Mouse (Mus musculus) common myeloid progenitor, adult 5-6 weeks (primary cell): ENCODE measurements around the gene Rab31. TPM values are rescaled to one million over a fixed set of nuclear protein-coding genes. Genes with fewer than 3 reads are reported as not detected.
A peak's percentile ranks its signal among the peaks of the same experiment; 100 is the strongest.

ENCODE experiments used
- ATAC-seq: replicated peaks from 2 replicates; pipeline ENCODE4 v1.8.0; 2016; ENCODE audit warnings: low read depth, mild to moderate bottlenecking, moderate TSS enrichment, inconsistent platforms; ENCODE audit not compliant: poor library complexity, severe bottlenecking
- total RNA-seq: library from RNA; stranded (forward); fragments of 200-1000, 187-1606 nt; gene quantifications from 2 replicates; pipeline ENCODE4 v1.2.3, GENCODE M21; 2017

Gene Rab31
- total RNA-seq, 1 experiment from 2014 or later, result 56.4 TPM

- ATAC-seq, result no peak
Measured at GRCm38 (mm10) chr17:65712861-65713535, 59.6 kb downstream of the Rab31 start.

GRCm38 (mm10) chr17:65711779-65712178, 60.8 kb downstream of the Rab31 start:
- 0 out of 2 replicates have a peak, but pooled peaks have one; percentile 18 for ATAC-seq

DNA sequence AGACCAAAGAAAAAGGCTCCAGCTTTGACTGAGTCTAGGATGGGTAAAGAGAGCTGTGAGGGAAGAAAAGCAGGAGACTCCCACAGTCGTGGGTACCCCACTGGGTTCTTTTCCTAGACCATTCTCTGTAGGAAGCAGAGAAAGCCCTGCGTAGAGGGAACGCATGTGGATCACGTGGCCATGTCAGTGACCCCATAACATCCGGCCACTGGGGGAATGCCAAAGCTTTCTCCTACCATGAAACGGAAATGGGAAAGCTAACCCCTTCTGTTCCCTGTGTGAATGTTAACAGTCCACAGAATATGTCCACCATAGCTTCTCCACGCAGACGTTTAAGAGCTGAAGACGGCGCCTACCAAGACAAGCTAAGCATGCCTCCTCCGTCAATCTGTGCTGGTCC, 62.0 kb downstream of the Rab31 start:
- no peak for ATAC-seq

DNA sequence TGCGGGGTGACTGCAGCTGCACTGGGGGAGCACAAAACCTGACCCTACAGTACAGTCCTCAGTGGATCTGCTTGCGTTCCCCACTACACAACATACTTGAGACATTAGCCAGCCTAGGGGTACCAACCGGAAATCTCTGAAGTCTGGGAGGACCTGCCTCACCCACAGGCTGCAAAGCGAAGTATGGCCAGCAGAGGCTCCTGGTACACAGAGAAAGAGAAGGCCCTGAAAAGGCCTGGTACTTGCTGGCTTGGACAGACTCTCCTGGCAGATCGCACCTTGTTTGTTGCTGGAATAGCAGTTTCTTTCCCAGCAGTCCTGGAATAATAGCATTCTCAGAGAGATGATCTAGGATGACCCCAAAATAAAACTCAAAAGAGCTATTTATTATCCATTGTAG, 66.3 kb downstream of the Rab31 start:
- ATAC-seq, result peak; percentile 97

- no peak for ATAC-seq
Measured at GRCm38 (mm10) chr17:65703527-65704391, 68.8 kb downstream of the Rab31 start.

DNA sequence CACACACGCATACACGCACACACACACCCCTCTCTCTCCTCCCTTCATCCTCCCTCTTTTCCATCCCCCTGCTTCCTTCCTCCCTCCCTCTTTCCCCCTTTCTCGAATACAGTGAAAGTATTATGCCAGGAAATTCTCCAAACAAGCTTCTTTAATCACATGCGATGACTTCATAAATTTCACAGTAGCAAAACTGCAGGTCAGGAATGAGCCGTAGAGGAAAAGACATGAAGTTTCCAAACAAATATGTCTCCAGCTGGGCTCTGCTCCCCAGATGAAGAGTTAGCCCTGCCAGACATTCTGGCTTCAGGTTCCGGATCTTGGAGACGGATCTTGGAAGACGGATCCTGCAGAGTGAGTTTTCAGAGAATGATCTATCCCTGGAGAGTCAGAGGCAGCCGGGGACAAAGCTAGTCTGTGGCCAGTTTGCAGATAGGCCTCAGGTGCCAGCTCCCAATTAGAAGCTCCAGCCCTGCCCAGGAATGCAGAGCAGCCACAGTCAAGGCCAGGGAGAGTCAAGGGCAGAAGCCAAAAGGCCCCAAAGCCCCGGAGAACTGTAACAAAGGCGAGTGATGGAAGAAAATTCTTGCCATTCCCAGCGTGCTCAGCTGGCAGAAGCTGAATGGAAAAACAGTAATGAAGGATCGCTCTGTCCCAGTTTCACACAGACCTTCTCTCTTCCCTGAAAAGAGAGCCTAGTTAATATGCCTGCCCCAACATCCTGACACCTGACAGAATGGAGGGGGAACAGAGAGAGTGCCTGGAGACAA, 70.6 kb downstream of the Rab31 start:
- ATAC-seq, result no peak

GRCm38 (mm10) chr17:65701356-65701755, 71.2 kb downstream of the Rab31 start:
- ATAC-seq, result no peak

- ATAC-seq, result no peak
Measured at GRCm38 (mm10) chr17:65700060-65700459, 72.5 kb downstream of the Rab31 start.

DNA sequence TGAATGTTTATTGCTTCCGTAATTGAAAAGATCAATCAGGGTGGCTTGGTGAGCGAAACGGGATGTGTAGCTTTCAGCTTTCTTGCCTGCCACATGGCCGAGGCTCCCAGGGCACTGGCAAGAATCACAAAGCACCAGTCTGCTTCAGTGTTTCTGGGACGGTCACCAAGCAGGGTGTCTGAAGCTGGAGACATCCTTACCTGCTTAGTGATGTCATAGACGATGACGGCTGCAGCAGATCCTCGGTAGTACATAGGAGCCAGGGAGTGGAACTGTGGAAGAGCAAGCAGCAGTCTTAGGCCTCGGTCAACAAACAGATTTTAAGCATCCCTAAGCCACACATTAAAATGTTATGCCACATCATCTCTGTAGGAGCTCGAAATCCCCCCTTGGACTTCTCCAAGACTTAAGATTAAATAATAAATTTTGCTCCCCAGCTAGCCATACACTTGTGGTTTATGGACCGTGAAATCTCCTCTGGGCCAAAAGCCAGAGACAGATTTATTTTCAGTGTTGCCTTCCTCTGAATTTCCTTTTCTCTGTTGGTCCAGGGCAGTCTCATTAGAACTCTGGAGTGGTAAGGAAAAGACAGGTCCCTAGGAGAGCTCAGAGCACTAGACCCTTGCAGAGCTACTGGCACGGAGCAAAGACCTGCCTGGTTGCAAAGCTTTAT, 74.6 kb downstream of the Rab31 start:
- no peak for ATAC-seq

DNA sequence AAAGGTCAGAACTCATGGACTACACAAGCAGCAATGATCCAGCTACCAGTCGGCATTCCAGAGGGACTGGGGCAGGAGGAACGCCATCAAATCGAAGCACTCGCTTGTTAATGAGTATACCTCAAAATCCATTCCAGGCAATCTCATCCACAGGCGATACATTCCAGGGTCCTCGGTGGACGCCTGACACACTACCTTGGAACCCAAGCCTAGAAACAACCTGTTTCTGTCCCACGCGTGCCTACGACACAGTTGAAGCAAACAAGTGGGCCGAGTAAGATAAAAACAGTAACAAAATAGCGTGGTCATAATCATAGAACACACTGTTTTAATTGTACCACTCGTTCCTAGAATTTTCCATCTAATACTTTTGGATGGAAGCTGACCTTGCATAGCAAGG, 75.6 kb downstream of the Rab31 start:
- ATAC-seq, result no peak

DNA sequence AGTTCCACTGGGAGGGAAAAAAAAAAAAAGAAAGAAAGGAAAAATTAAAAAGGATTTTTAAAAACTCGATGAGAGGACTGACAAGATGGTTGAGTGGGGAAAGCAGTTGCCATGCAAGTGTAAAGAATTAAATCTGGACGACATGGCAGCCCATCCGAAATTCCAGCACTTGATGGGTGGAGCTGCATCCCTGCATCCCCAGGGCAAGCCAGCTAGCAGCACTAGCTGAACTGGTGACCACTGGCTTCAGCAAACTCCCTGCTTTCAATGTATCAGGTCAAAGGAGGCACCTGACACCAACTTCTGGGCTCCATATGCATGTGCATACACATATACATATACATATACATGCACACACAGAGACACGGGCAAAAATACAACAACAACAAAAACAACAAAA, 80.3 kb downstream of the Rab31 start:
- no peak for ATAC-seq

GRCm38 (mm10) chr17:65683731-65684130, 88.8 kb downstream of the Rab31 start:
- ATAC-seq, result no peak

GRCm38 (mm10) chr17:65683316-65683715, 89.2 kb downstream of the Rab31 start:
- no peak for ATAC-seq

- ATAC-seq, result no peak
Measured at GRCm38 (mm10) chr17:65682071-65682680, 90.4 kb downstream of the Rab31 start.

GRCm38 (mm10) chr17:65681516-65681915, 91.0 kb downstream of the Rab31 start:
- ATAC-seq, result no peak

DNA sequence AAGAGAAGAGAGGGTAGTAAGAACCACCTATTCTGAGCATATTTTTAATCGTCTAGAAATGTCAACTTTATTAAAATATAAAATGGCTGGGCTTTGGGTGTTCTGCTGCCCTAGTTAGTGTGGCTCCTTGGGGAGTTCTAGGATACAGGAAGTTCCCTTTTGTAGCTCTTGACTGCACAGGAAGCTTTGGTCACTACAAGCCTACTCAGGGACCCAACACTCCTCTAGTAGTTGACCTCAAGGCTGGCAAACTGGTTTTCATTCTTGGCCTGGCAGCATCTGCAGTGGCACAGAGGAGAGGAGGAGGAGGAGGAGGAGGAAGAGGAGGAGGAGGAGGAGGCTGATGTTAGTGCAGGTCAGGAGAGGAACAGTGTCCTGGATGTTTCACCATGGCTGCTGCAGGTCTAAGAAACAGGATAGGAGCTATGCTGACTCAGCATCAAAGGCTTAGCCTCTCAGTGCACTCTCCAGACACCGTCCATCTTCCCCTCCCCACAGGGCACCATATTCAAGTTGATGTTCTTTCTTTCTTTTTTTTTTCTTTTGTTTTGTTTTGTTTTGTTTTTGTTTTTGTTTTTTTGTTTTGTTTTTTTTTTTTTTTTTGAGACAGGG, 91.6 kb downstream of the Rab31 start:
- ATAC-seq, result no peak

DNA sequence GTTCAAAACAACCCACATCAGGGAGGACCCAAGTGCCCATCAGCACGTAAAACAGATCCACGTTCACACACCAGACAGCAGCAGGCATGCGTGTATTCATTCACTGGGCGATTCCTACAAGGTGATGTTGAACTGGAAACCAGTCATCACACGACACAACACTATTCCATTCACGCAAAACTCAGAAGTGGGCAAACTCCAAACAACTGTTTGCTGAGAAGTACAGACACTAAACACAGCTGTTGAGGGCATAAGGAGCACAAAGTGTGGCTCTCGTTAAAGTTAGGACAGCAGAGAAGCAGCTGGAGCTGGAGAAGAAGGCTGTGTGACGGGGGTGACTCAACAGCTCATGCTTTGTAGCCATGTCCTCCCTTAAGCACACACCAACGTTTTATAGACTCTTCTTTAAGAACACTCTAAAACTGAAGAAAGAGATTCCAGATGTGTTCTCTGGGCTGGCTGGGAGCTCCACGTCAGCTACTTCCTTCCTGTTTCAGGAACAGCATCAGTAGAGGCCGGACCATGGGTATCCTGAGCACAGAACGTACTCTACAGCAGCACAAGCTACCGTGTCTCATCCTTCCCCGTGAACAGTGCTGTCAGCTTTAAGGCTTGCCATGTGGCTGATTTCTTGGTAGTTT, 92.6 kb downstream of the Rab31 start:
- ATAC-seq, result peak; percentile 31; the same call in 1 of the 2 replicates

- ATAC-seq, result no peak
Measured at GRCm38 (mm10) chr17:65677742-65678141, 94.8 kb downstream of the Rab31 start.

DNA sequence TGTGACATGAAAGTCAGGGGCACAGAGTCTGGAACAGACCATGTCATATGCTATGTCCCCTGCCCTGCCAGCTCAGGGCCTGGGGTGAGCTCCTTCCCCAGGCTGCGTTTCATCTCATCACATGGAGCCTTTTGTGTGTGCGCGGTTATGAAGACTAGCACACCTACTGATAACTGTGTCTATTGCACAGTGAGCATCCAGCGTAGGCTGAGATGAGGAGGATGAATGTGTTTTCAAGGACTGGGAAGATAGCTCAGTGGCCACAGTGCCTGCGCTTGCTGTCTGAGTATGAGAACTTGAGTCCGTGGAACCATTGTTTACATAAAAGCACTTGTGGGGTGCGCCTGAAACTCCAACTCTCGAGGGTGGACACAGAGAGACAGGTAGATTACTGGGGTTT, 96.0 kb downstream of the Rab31 start:
- no peak for ATAC-seq
